Mouse (Mus musculus): ENCODE measurements at regions not wholly inside any gene's neighbourhood (a gene's known extent, or its start where the extent isn't known, plus 50 kb on each side); places are given as distances from the start of the nearest gene placed in this dataset.

DNA sequence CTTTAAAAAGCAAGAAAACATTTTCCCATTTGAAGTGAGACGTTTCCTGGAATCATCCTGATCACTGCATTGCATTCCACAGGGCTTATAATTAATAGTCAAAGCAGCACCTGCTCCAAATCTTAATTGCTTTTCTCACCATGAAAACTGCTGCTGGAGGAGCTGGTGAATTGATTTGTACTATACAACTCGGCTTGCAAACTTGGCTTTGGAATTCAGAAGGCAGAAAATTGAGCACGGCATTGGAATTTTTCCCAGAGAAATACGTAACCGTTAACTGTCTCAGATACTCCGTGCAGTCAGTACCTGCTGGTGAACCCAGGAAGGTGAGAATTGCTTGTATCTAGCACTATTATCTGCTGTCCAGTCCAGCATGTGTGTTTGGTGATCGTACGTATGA, 249.3 kb downstream of the Gm19410 start:
- Histone ChIP-seq H3K4me1 (replicated peaks; ENCODE audit: control insufficient read depth, insufficient read depth, low read length) (no peaks in the 10 kb centered on the region), H3K4me2 (no peak overlapping the region), H3K9me3 (ENCODE audit: control insufficient read depth, low read length) (no peaks in the 10 kb centered on the region), H3K4me3 (ENCODE audit: low read depth, low read length) (no peak overlapping the region), H3K27me3 (replicated peaks; ENCODE audit: control insufficient read depth, insufficient read depth, low read length) (no peaks in the 10 kb centered on the region), H3K9ac (ENCODE audit: low read depth, low read length) (no peak overlapping the region), H3K27ac (ENCODE audit: low read depth, low read length) (no peak overlapping the region), H3K36me3 (ENCODE audit: control insufficient read depth, insufficient read depth, low read length) (no peaks in the 10 kb centered on the region)
- DNase-seq (ENCODE audit: low spot score) (no peak), ATAC-seq (replicated peaks; ENCODE audit: low FRiP score) (no peak)
- WGBS: 79% methylated on average over 8 of the region's 8 CpGs

DNA sequence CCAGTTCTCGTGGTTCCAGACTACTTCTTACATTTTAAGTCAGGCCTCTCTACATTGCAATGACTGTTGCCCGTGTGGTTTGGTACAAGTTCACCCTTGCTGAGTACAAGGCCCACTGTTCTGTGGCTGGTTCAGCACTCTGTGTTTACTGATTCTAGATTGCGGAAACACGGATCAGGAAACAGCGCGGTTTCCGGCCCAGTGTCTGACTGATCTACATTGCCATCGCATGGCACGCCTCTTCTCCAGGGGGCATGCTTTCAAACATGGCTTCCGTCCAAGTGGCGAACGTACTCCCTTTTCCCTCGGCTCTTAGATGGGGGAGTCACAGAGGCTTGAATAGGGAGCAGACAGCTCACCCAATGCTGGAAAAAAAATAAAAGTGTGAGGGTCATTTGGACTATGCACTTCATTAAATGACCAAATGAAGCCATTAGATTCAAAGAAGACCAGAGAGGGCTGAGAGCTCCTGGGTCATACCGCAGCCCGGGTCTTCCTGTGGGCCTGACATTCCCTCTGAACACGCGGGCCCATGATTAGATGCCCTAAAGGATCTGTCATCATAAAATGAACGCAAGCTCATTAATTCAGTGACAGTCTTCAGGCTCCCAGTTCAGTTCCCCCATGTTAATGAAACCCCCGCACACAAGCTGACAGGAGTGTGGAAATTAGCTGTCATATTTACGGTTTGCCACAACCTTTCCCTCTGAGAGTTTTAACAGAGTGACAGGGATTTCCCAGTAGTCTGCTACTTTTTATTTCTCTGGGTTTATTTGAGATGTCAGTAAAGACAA, 250.9 kb downstream of the Gm19410 start:
- H3K9me3 ChIP-seq (ENCODE audit: control insufficient read depth, low read length): no peaks in the 10 kb centered on the region
- no peaks in the 10 kb centered on the region for H3K27me3 ChIP-seq (replicated peaks; ENCODE audit: control insufficient read depth, insufficient read depth, low read length)
- ATAC-seq (replicated peaks; ENCODE audit: low FRiP score) (no peak), DNase-seq (ENCODE audit: low spot score) (no peak)
- H3K9ac ChIP-seq (ENCODE audit: low read depth, low read length): no peak overlapping the region
- no peaks in the 10 kb centered on the region for H3K4me1 ChIP-seq (replicated peaks; ENCODE audit: control insufficient read depth, insufficient read depth, low read length)
- no peak overlapping the region for H3K4me3 ChIP-seq (ENCODE audit: low read depth, low read length)
- no peak overlapping the region for H3K27ac ChIP-seq (ENCODE audit: low read depth, low read length)
- 79% methylated on average over 20 of the region's 20 CpGs for WGBS
- H3K36me3 ChIP-seq (ENCODE audit: control insufficient read depth, insufficient read depth, low read length): no peaks in the 10 kb centered on the region
- no peak overlapping the region for H3K4me2 ChIP-seq

DNA sequence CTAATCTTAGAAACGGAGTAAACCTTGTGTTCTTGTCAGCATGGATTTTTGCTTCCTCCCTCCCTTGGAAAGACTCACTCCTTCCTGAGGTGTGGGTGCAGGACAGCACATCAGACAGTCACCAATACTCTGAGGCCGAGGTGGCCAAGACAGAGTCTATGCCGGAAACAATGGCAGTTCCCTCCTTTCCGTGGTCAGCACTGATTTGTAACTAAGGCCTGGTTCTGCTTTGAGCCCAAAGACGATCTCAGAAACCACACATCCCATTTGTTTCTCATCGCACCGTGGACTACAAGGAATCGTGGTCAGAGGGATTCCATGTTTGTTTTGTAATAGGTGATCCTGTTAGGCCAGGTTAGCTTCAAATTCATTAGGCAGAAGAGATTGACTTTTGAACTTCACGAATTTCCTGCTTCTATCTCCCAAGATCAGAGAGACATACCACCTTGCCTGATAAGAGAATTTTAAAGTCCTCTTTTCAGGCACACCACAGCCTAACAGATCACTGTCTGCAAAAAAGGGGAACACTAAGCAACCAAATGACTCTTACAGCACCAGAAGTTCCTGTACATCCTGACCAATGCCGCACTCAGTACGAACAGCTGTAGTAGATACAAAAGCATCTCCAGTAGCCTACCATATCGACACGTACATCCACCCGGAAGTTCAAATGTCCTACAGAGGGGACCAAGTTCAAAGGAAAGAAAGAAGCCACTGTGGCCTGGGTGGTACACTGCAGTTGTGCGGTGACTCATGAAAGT, 253.6 kb downstream of the Gm19410 start:
- H3K4me3 ChIP-seq (ENCODE audit: low read depth, low read length): no peak overlapping the region
- 58% methylated on average over 15 of the region's 15 CpGs for WGBS
- no peak for DNase-seq (ENCODE audit: low spot score)
- H3K4me1 ChIP-seq (replicated peaks; ENCODE audit: control insufficient read depth, insufficient read depth, low read length): no peaks in the 10 kb centered on the region
- H3K36me3 ChIP-seq (ENCODE audit: control insufficient read depth, insufficient read depth, low read length): no peaks in the 10 kb centered on the region
- no peak overlapping the region for H3K9ac ChIP-seq (ENCODE audit: low read depth, low read length)
- no peak overlapping the region for H3K27ac ChIP-seq (ENCODE audit: low read depth, low read length)
- no peaks in the 10 kb centered on the region for H3K9me3 ChIP-seq (ENCODE audit: control insufficient read depth, low read length)
- no peaks in the 10 kb centered on the region for H3K27me3 ChIP-seq (replicated peaks; ENCODE audit: control insufficient read depth, insufficient read depth, low read length)
- no peak overlapping the region for H3K4me2 ChIP-seq
- ATAC-seq (replicated peaks; ENCODE audit: low FRiP score): no peak

DNA sequence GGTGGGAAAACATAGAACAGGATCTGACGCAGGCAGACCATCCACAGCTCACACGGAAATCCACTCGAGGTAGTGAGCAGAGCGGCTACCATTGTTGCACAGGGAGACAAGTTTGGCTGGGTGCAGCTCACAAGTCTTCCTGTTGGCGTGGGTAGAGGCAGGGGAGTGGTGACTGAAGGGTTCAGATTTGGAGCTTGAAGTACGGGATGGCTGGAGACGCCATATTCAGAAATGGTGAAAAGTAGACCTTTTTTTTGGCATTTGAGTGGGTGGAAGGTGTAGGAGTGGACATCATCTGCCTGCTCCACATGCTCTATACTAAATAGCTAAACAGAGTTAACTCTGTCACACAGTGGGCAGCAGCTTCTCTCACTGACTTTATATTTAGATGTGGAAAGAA, 254.3 kb downstream of the Gm19410 start:
- 84% methylated on average over 7 of the region's 7 CpGs for WGBS
- no peaks in the 10 kb centered on the region for H3K27me3 ChIP-seq (replicated peaks; ENCODE audit: control insufficient read depth, insufficient read depth, low read length)

DNA sequence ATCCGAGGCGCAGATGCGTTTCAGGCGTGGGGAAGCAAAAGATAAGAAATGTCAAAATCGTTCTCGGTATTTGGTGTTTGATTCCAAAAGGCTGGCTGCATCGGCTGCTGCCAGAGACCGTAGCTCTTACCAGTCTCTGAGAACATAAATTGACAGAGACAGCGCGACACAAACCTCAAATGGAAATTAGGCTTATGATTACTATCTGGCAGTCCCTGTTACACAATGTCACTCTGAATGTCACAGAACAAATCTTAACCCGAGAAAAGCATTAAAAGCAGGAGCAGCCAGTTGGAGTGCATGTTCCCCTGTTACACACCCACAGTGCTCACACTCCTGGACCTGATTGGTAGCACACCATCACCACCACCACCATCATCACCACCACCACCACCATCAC, 262.0 kb downstream of the Gm19410 start:
- WGBS: 83% methylated on average over 11 of the region's 11 CpGs
- H3K4me1 ChIP-seq (replicated peaks; ENCODE audit: control insufficient read depth, insufficient read depth, low read length): no peaks in the 10 kb centered on the region
- DNase-seq (ENCODE audit: low spot score): no peak
- H3K4me3 ChIP-seq (ENCODE audit: low read depth, low read length): no peak overlapping the region
- no peaks in the 10 kb centered on the region for H3K9me3 ChIP-seq (ENCODE audit: control insufficient read depth, low read length)
- no peak overlapping the region for H3K27ac ChIP-seq (ENCODE audit: low read depth, low read length)
- no peak overlapping the region for H3K4me2 ChIP-seq
- H3K9ac ChIP-seq (ENCODE audit: low read depth, low read length): no peak overlapping the region
- H3K36me3 ChIP-seq (ENCODE audit: control insufficient read depth, insufficient read depth, low read length): no peaks in the 10 kb centered on the region
- no peak for ATAC-seq (replicated peaks; ENCODE audit: low FRiP score)
- no peaks in the 10 kb centered on the region for H3K27me3 ChIP-seq (replicated peaks; ENCODE audit: control insufficient read depth, insufficient read depth, low read length)

More for the DNA sequence above, 254.3 kb downstream of the Gm19410 start:
- no peaks in the 10 kb centered on the region for H3K36me3 ChIP-seq (ENCODE audit: control insufficient read depth, insufficient read depth, low read length)
- no peaks in the 10 kb centered on the region for H3K9me3 ChIP-seq (ENCODE audit: control insufficient read depth, low read length)
- ATAC-seq (replicated peaks; ENCODE audit: low FRiP score) (no peak), DNase-seq (ENCODE audit: low spot score) (no peak)
- no peak overlapping the region for H3K4me2 ChIP-seq
- H3K27ac ChIP-seq (ENCODE audit: low read depth, low read length): no peak overlapping the region
- H3K4me3 ChIP-seq (ENCODE audit: low read depth, low read length): no peak overlapping the region
- no peaks in the 10 kb centered on the region for H3K4me1 ChIP-seq (replicated peaks; ENCODE audit: control insufficient read depth, insufficient read depth, low read length)
- H3K9ac ChIP-seq (ENCODE audit: low read depth, low read length): no peak overlapping the region

DNA sequence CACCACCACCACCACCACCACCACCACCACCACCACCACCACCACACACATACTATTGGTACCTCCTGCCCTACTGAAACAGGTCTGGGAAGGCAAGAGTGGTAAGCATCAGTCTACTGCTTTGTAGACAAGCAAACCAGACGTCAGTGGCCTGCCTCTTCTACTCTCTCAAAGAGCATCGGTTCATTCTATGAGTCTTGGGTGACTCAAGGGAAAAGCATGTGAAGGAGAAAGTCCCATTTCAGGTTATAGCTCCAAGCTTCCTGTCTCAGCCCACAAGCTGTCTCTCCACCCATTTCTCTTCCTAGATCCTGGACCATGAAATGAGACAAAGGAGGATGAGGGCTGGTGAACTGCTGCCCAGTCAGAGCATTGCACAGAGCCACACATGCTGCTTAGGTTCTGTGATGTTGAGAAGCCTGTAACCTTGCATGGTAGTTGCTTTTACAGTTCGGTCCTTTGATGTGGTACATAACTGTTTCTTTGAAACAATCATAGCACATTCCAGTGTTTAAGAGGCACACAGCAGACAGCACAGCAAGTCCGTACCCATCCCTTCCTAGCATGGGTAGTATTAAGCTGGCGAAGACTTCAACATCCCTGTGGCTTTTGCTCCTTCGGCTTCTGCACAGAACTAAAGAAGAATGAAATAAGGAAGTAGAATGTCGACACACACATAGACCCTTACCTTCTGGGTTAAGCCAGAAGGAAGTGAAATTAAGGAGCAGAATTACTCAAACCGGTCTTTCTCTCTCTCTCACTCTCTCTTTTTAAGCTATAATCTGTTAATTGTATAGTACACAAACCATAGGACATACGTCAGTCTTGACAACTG, 262.7 kb downstream of the Gm19410 start:
- Histone ChIP-seq H3K4me3 (ENCODE audit: low read depth, low read length) (no peak overlapping the region), H3K4me1 (replicated peaks; ENCODE audit: control insufficient read depth, insufficient read depth, low read length) (no peaks in the 10 kb centered on the region), H3K9ac (ENCODE audit: low read depth, low read length) (no peak overlapping the region), H3K27ac (ENCODE audit: low read depth, low read length) (no peak overlapping the region), H3K4me2 (no peak overlapping the region), H3K27me3 (replicated peaks; ENCODE audit: control insufficient read depth, insufficient read depth, low read length) (no peaks in the 10 kb centered on the region), H3K36me3 (ENCODE audit: control insufficient read depth, insufficient read depth, low read length) (no peaks in the 10 kb centered on the region), H3K9me3 (ENCODE audit: control insufficient read depth, low read length) (no peaks in the 10 kb centered on the region)
- 62% methylated on average over 9 of the region's 9 CpGs for WGBS
- ATAC-seq (replicated peaks; ENCODE audit: low FRiP score) (no peak), DNase-seq (ENCODE audit: low spot score) (no peak)

DNA sequence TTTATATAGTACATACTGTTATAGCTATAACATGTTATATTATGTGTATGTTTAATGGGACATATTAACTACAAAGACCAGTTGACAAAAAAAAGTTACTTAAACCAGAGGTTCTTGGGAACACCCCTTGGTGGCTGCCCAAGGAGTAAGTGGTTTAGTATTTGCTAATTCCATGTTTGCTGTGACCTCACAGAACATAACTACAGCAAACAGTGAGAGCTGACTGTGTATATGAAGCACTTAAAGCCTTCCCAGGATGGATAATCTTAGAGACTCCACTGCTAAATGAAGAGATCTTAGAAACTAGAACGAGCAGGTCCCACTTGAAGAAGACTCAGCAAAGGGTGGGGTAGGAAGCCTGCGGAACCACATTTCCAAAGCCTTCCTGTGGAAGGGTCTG, 263.9 kb downstream of the Gm19410 start:
- 68% methylated on average over 2 of the region's 2 CpGs for WGBS
- no peaks in the 10 kb centered on the region for H3K9me3 ChIP-seq (ENCODE audit: control insufficient read depth, low read length)
- no peak overlapping the region for H3K4me2 ChIP-seq
- no peak for DNase-seq (ENCODE audit: low spot score)
- H3K27me3 ChIP-seq (replicated peaks; ENCODE audit: control insufficient read depth, insufficient read depth, low read length): no peaks in the 10 kb centered on the region
- H3K36me3 ChIP-seq (ENCODE audit: control insufficient read depth, insufficient read depth, low read length): no peaks in the 10 kb centered on the region
- H3K4me1 ChIP-seq (replicated peaks; ENCODE audit: control insufficient read depth, insufficient read depth, low read length): no peaks in the 10 kb centered on the region
- H3K27ac ChIP-seq (ENCODE audit: low read depth, low read length): no peak overlapping the region
- ATAC-seq (replicated peaks; ENCODE audit: low FRiP score): no peak
- no peak overlapping the region for H3K4me3 ChIP-seq (ENCODE audit: low read depth, low read length)
- H3K9ac ChIP-seq (ENCODE audit: low read depth, low read length): no peak overlapping the region

DNA sequence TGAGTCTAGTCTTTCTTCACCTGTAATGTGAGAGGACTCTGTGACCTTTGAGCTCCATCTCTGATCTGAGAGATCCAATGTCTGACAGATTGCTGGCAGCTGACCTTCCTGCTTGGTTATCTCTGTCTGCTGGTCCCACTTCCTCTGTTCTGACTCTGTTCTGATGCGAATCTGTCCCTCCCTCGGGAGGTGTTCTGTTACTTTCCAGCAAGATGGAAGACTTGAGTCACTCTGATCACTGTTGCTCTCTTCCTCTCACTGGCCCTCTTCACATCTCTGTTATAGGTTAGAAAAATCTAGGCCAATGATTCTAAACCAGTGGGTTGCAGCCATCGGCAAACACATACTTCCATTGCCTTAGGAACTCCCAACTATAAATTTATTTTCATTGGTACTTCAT, 264.6 kb downstream of the Gm19410 start:
- Histone ChIP-seq H3K4me3 (ENCODE audit: low read depth, low read length) (no peak overlapping the region), H3K27ac (ENCODE audit: low read depth, low read length) (no peak overlapping the region), H3K4me1 (replicated peaks; ENCODE audit: control insufficient read depth, insufficient read depth, low read length) (no peaks in the 10 kb centered on the region), H3K4me2 (no peak overlapping the region), H3K27me3 (replicated peaks; ENCODE audit: control insufficient read depth, insufficient read depth, low read length) (no peaks in the 10 kb centered on the region), H3K9ac (ENCODE audit: low read depth, low read length) (no peak overlapping the region), H3K36me3 (ENCODE audit: control insufficient read depth, insufficient read depth, low read length) (no peaks in the 10 kb centered on the region), H3K9me3 (ENCODE audit: control insufficient read depth, low read length) (no peaks in the 10 kb centered on the region)
- no peak for ATAC-seq (replicated peaks; ENCODE audit: low FRiP score)
- DNase-seq (ENCODE audit: low spot score): no peak
- 44% methylated on average over 3 of the region's 3 CpGs for WGBS
